Mouse (Mus musculus): ENCODE data around the gene Ppp1r9b. TPM values are rescaled to one million over a fixed set of nuclear protein-coding genes. Genes with fewer than 3 reads are reported as not detected.
A peak's percentile ranks its signal among the peaks of the same experiment; 100 is the strongest.

The Ppp1r9b gene
- polyA plus RNA-seq, 1 experiment from 2014 or later: 20.8 TPM

DNA sequence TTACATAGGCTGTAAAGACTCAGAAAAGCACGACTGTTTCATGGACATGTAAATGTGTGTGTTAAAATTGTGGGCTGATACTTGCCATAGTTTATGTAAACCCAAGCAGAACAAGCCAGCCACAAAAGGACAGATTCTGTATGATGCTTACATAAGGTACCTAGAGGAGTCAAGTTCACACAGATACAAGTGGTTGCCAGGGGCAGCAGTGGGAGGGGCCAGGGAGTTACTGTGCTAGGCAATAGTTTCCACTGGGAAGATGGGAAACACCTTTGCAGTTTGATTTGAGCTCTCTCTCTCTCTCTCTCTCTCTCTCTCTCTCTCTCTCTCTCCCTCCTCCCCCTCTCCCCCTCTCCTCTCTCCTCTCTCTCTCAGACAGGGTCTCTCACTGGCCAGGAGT is 5.7 kb upstream of the Ppp1r9b start:
- whole genome bisulfite sequencing: 56% methylated on average over 1 of the region's 1 CpGs

DNA sequence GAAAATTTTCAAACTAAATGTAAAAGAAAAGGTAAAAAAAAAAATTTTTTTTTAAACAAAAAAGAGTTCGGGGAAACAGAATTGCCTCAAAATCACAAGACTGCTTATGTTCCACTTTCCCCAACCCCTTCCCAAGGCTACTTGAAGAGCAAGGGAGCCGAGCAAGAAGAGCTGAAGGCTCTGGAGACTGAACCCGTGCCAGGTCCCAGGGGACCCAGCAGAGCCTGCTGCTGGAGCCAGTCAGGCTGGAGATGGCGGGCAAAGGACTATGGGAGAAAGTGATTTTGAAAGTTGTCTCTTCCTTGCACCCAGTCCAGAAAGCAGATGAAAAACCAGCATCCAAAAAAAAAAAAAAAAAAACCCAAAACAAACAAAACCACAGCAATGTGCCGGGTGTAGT is 5.0 kb upstream of the Ppp1r9b start:
- DNase-seq (ENCODE audit: low spot score) (no peak), ATAC-seq (no peak)
- H3K27ac ChIP-seq (ENCODE audit: low read depth, low read length): no peak overlapping the region

More for the DNA sequence above, 5.7 kb upstream of the Ppp1r9b start:
- H3K27me3 ChIP-seq (replicated peaks; ENCODE audit: control insufficient read depth, insufficient read depth, low read length): no peaks in the 10 kb centered on the region
- ATAC-seq (no peak), DNase-seq (ENCODE audit: low spot score) (no peak)
- no peak overlapping the region for H3K4me2 ChIP-seq (ENCODE audit: low read length)
- no peak overlapping the region for H3K27ac ChIP-seq (ENCODE audit: low read depth, low read length)
- no peaks in the 10 kb centered on the region for H3K9me3 ChIP-seq (replicated peaks; ENCODE audit: control insufficient read depth, low read length)
- H3K36me3 ChIP-seq (ENCODE audit: control insufficient read depth, insufficient read depth, low read length): no peaks in the 10 kb centered on the region
- peaks cover 9% of the 10 kb centered on the region for H3K4me1 ChIP-seq (ENCODE audit: control insufficient read depth, insufficient read depth, low read length)
- no peak overlapping the region for H3K4me3 ChIP-seq (ENCODE audit: low read depth, low read length)
- H3K9ac ChIP-seq (ENCODE audit: low read length): no peak overlapping the region

DNA sequence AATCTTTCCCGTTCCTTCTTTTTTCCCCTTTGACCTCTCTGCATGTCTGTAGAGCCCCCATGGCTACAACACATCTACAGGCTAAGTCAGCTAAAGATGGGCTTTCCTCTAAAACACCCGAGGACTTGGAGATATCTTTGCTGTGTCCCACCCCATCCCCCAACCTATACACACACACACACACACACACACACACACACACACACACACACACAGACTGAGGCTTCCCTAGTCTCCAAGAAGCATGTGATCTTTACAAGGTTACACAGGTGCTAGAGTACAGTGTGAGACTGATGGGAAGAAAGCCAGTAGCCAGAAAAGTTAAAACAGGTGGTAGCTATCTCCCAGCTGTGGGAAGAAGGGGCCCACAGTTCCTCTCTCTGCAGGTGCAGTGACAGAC is 4.4 kb upstream of the Ppp1r9b start:
- H3K4me3 ChIP-seq (ENCODE audit: low read depth, low read length): no peak overlapping the region
- no peak for ATAC-seq
- WGBS: 77% methylated on average over 2 of the region's 2 CpGs
- H3K4me1 ChIP-seq (ENCODE audit: control insufficient read depth, insufficient read depth, low read length): peaks cover 14% of the 10 kb centered on the region
- no peaks in the 10 kb centered on the region for H3K27me3 ChIP-seq (replicated peaks; ENCODE audit: control insufficient read depth, insufficient read depth, low read length)
- no peaks in the 10 kb centered on the region for H3K36me3 ChIP-seq (ENCODE audit: control insufficient read depth, insufficient read depth, low read length)
- no peak overlapping the region for H3K27ac ChIP-seq (ENCODE audit: low read depth, low read length)
- H3K9me3 ChIP-seq (replicated peaks; ENCODE audit: control insufficient read depth, low read length): no peaks in the 10 kb centered on the region
- no peak for DNase-seq (ENCODE audit: low spot score)
- H3K4me2 ChIP-seq (ENCODE audit: low read length): no peak overlapping the region
- no peak overlapping the region for H3K9ac ChIP-seq (ENCODE audit: low read length)

More for the DNA sequence above, 5.0 kb upstream of the Ppp1r9b start:
- Histone ChIP-seq H3K9ac (ENCODE audit: low read length) (no peak overlapping the region), H3K27me3 (replicated peaks; ENCODE audit: control insufficient read depth, insufficient read depth, low read length) (no peaks in the 10 kb centered on the region), H3K4me3 (ENCODE audit: low read depth, low read length) (no peak overlapping the region), H3K36me3 (ENCODE audit: control insufficient read depth, insufficient read depth, low read length) (no peaks in the 10 kb centered on the region), H3K4me1 (ENCODE audit: control insufficient read depth, insufficient read depth, low read length) (peaks cover 14% of the 10 kb centered on the region), H3K4me2 (ENCODE audit: low read length) (no peak overlapping the region), H3K9me3 (replicated peaks; ENCODE audit: control insufficient read depth, low read length) (no peaks in the 10 kb centered on the region)
- 83% methylated on average over 5 of the region's 5 CpGs for WGBS

DNA sequence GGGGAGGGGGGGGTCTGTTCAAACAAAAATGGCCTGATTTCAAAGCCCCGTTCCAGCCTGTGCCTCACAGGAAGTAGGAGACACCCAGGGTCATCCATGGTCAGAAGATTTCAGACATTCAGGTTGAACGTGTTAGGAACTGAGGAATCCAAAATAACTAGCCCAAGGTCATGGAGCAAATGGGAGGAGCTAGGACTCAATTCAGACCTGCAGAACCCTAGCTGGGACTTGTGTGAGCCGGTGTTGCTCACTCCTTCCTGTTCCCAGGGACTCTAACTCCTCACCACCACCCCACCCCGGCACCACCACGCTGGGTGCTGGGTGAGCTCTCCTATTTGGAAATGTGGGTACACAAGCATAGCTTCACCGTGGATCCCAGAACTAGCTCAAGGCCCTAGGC is 3.5 kb upstream of the Ppp1r9b start:
- ATAC-seq: no peak
- Histone ChIP-seq H3K4me2 (ENCODE audit: low read length) (no peak overlapping the region), H3K4me3 (ENCODE audit: low read depth, low read length) (no peak overlapping the region), H3K9ac (ENCODE audit: low read length) (no peak overlapping the region; the same call in 1 of the 2 replicates), H3K27me3 (replicated peaks; ENCODE audit: control insufficient read depth, insufficient read depth, low read length) (no peaks in the 10 kb centered on the region), H3K36me3 (ENCODE audit: control insufficient read depth, insufficient read depth, low read length) (no peaks in the 10 kb centered on the region), H3K9me3 (replicated peaks; ENCODE audit: control insufficient read depth, low read length) (no peaks in the 10 kb centered on the region), H3K4me1 (ENCODE audit: control insufficient read depth, insufficient read depth, low read length) (peaks cover 14% of the 10 kb centered on the region), H3K27ac (ENCODE audit: low read depth, low read length) (no peak overlapping the region)
- no peak for DNase-seq (ENCODE audit: low spot score)
- WGBS: 57% methylated on average over 6 of the region's 6 CpGs

- H3K4me2 ChIP-seq (ENCODE audit: low read length): no peak overlapping the region
- no peak for DNase-seq (ENCODE audit: low spot score)
- H3K36me3 ChIP-seq (ENCODE audit: control insufficient read depth, insufficient read depth, low read length): no peaks in the 10 kb centered on the region
- no peak for ATAC-seq
- no peak overlapping the region for H3K4me3 ChIP-seq (ENCODE audit: low read depth, low read length)
- peaks cover 14% of the 10 kb centered on the region for H3K4me1 ChIP-seq (ENCODE audit: control insufficient read depth, insufficient read depth, low read length)
- WGBS: 86% methylated on average over 8 of the region's 8 CpGs
- H3K27me3 ChIP-seq (replicated peaks; ENCODE audit: control insufficient read depth, insufficient read depth, low read length): no peaks in the 10 kb centered on the region
- H3K27ac ChIP-seq (ENCODE audit: low read depth, low read length): no peak overlapping the region
- H3K9me3 ChIP-seq (replicated peaks; ENCODE audit: control insufficient read depth, low read length): no peaks in the 10 kb centered on the region
- H3K9ac ChIP-seq (ENCODE audit: low read length): no peak overlapping the region
These were observed 3.0 kb upstream of the Ppp1r9b start for GRCm38 (mm10) chr11:94987851-94988250.

- DNase-seq (ENCODE audit: low spot score) (no peak), ATAC-seq (no peak)
- H3K4me2 ChIP-seq (ENCODE audit: low read length): peak overlapping the region; percentile 99
- peak overlapping the region; percentile 94 for H3K27ac ChIP-seq (ENCODE audit: low read depth, low read length)
- WGBS: 18% methylated on average over 10 of the region's 10 CpGs
- H3K4me3 ChIP-seq (ENCODE audit: low read depth, low read length): peak overlapping the region; percentile 86
- peaks cover 26% of the 10 kb centered on the region for H3K4me1 ChIP-seq (ENCODE audit: control insufficient read depth, insufficient read depth, low read length)
- no peaks in the 10 kb centered on the region for H3K36me3 ChIP-seq (ENCODE audit: control insufficient read depth, insufficient read depth, low read length)
- H3K9me3 ChIP-seq (replicated peaks; ENCODE audit: control insufficient read depth, low read length): no peaks in the 10 kb centered on the region
- H3K27me3 ChIP-seq (replicated peaks; ENCODE audit: control insufficient read depth, insufficient read depth, low read length): no peaks in the 10 kb centered on the region
- H3K9ac ChIP-seq (ENCODE audit: low read length): peak overlapping the region; percentile 67
These were observed 1.9 kb upstream of the Ppp1r9b start for GRCm38 (mm10) chr11:94988780-94989561.

DNA sequence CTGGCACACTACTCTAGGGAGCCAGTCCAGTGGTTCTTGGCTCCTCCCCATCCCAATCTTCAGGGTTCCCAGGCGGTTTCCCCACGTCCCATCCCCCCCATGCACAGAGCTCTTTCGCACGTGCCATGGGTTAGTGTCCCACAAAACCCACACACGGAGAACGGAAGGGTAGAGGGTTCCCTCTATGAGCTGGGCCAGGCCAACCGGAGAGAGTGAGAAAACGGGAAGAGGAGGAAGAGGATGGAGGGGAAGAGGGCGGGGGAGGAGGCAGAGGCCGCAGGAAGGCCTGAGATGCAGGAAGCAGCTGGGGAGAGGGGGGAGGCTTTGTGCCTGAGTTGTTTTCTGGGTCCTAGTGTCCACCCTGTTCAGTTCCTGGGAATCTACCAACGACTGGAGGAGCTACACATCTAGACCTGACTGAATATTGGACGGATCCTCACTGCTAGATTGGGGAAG is 1.2 kb upstream of the Ppp1r9b start:
- peak overlapping the region; percentile 67 for H3K9ac ChIP-seq (ENCODE audit: low read length)
- no peaks in the 10 kb centered on the region for H3K27me3 ChIP-seq (replicated peaks; ENCODE audit: control insufficient read depth, insufficient read depth, low read length)
- H3K4me2 ChIP-seq (ENCODE audit: low read length): peak overlapping the region; percentile 99
- peaks cover 32% of the 10 kb centered on the region for H3K4me1 ChIP-seq (ENCODE audit: control insufficient read depth, insufficient read depth, low read length)
- H3K4me3 ChIP-seq (ENCODE audit: low read depth, low read length): peak overlapping the region; percentile 86
- no peaks in the 10 kb centered on the region for H3K9me3 ChIP-seq (replicated peaks; ENCODE audit: control insufficient read depth, low read length)
- peak; percentile 70 for ATAC-seq
- DNase-seq (ENCODE audit: low spot score): peak; percentile 96
- 0% methylated on average over 12 of the region's 12 CpGs for WGBS
- no peaks in the 10 kb centered on the region for H3K36me3 ChIP-seq (ENCODE audit: control insufficient read depth, insufficient read depth, low read length)
- peak overlapping the region; percentile 94 for H3K27ac ChIP-seq (ENCODE audit: low read depth, low read length)

GRCm38 (mm10) chr11:94990102-94990748 is 610 bp upstream of the Ppp1r9b start:
- WGBS: 42% methylated on average over 6 of the region's 6 CpGs
- peak overlapping the region; percentile 94; the same call in 1 of the 2 replicates for H3K27ac ChIP-seq (ENCODE audit: low read depth, low read length)
- no peaks in the 10 kb centered on the region for H3K27me3 ChIP-seq (replicated peaks; ENCODE audit: control insufficient read depth, insufficient read depth, low read length)
- no peak for DNase-seq (ENCODE audit: low spot score)
- peak overlapping the region; percentile 86 for H3K4me3 ChIP-seq (ENCODE audit: low read depth, low read length)
- peak overlapping the region; percentile 99 for H3K4me2 ChIP-seq (ENCODE audit: low read length)
- H3K36me3 ChIP-seq (ENCODE audit: control insufficient read depth, insufficient read depth, low read length): 0 out of 2 replicates have a peak, but pooled peaks cover 6% of the 10 kb centered on the region
- peaks cover 38% of the 10 kb centered on the region for H3K4me1 ChIP-seq (ENCODE audit: control insufficient read depth, insufficient read depth, low read length)
- H3K9me3 ChIP-seq (replicated peaks; ENCODE audit: control insufficient read depth, low read length): no peaks in the 10 kb centered on the region
- H3K9ac ChIP-seq (ENCODE audit: low read length): peak overlapping the region; percentile 94
- ATAC-seq: 0 out of 2 replicates have a peak, but pooled peaks have one; percentile 0

Data from forebrain, embryonic 14.5 days (tissue).